Mouse (Mus musculus) heart, embryonic 16.5 days (tissue): ENCODE data around the gene Ccng1. TPM values are rescaled to one million over a fixed set of nuclear protein-coding genes. Genes with fewer than 3 reads are reported as not detected.

Experiments used
- polyA plus RNA-seq: library from polyadenylated mRNA; unstranded; fragments of >200 nt; fragmentation: Nextera tagmentation; extraction: Ambion mirVana; gene quantifications from 2 replicates; pipeline ENCODE4 v1.2.1, GENCODE M21; 2015

Gene Ccng1
- polyA plus RNA-seq, 1 experiment from 2014 or later = 163 TPM

Other genes starting within 250 kb of the Ccng1 start
- gene Mat2b, start 60.1 kb downstream of the Ccng1 start, polyA plus RNA-seq = 128 and 144 TPM in 2 replicates
- 49.2 and 55.6 TPM in 2 replicates for gene Hmmr, start 21.9 kb downstream of the Ccng1 start, polyA plus RNA-seq
- gene Nudcd2, start 21.6 kb downstream of the Ccng1 start, polyA plus RNA-seq = 88.2 and 90.3 TPM in 2 replicates